Mouse (Mus musculus) CH12.LX (cell line): Measurements from ENCODE around the gene Eme2. TPM values are rescaled to one million over a fixed set of nuclear protein-coding genes. Genes with fewer than 3 reads are reported as not detected.

Experiments used
- DNase-seq: peaks from one replicate; pipeline ENCODE4 v3.0.0-alpha.2; 2013; ENCODE audit errors: extremely low read depth
- H3K27ac ChIP-seq: 2 replicates; pipeline ENCODE4 v1.5.1; 2012; ENCODE audit warnings: low read depth, mild to moderate bottlenecking, control low read depth, moderate library complexity; ENCODE audit not compliant: insufficient read depth
- H3K27me3 ChIP-seq: replicated peaks from 2 replicates; pipeline ENCODE3; 2012; ENCODE audit warnings: inconsistent platforms
- H3K36me3 ChIP-seq, 2 experiments: replicated peaks in 1 of 2; 2 replicates each; pipeline versions ENCODE3 to v1.6.1; 2012; ENCODE audit warnings: inconsistent platforms in 1 of 2, low read length in 1 of 2, mild to moderate bottlenecking in 1 of 2, mixed read lengths in 1 of 2, moderate library complexity in 1 of 2; ENCODE audit not compliant: control insufficient read depth in 1 of 2, insufficient read depth in 1 of 2
- H3K4me1 ChIP-seq, 2 experiments: 2 replicates each; pipeline ENCODE4 v1.6.1; 2012; ENCODE audit warnings: inconsistent platforms in 1 of 2, moderate library complexity in 1 of 2; ENCODE audit not compliant: insufficient read depth in 2 of 2, control insufficient read depth in 1 of 2
- H3K4me2 ChIP-seq: 2 replicates; pipeline ENCODE4 v1.6.1; 2012; ENCODE audit warnings: low read depth, mild to moderate bottlenecking, control low read depth; ENCODE audit not compliant: poor library complexity, insufficient read depth, severe bottlenecking
- H3K4me3 ChIP-seq, 3 experiments: fragments of 150-350 bp in 1 of 3; sonication (generic) in 1 of 3; replicated peaks in 1 of 3; 2 replicates each; pipeline versions ENCODE3 to v1.5.1; 2011 to 2012; ENCODE audit warnings: low read depth in 2 of 3, low read length in 2 of 3, mild to moderate bottlenecking in 2 of 3, moderate library complexity in 2 of 3, control low read depth in 1 of 3, improper control_type of control experiment in 1 of 3, inconsistent platforms in 1 of 3, mixed read lengths in 1 of 3; ENCODE audit not compliant: poor library complexity in 1 of 3
- H3K79me2 ChIP-seq: replicated peaks from 2 replicates; pipeline ENCODE4 v1.6.1; 2012; ENCODE audit warnings: mild to moderate bottlenecking, moderate library complexity; ENCODE audit not compliant: control insufficient read depth, poor library complexity, insufficient read depth, severe bottlenecking; ENCODE audit errors: extremely low read depth
- H3K9ac ChIP-seq: 2 replicates; pipeline ENCODE4 v1.6.1; 2012; ENCODE audit warnings: low read depth, mild to moderate bottlenecking, control low read depth, moderate library complexity; ENCODE audit not compliant: insufficient read depth
- H3K9me3 ChIP-seq: replicated peaks from 2 replicates; pipeline ENCODE3; 2012; ENCODE audit warnings: low read length, inconsistent platforms, mixed read lengths
- BHLHE40 ChIP-seq: IDR thresholded peaks from 2 replicates; pipeline ENCODE4 v1.6.1; 2011; ENCODE audit warnings: mild to moderate bottlenecking, low read depth, low read length, improper control_type of control experiment
- CHD1 ChIP-seq: IDR thresholded peaks from 2 replicates; pipeline ENCODE4 v1.6.1; 2012; ENCODE audit warnings: low read depth, low read length, improper control_type of control experiment, inconsistent platforms
- CHD2 ChIP-seq: IDR thresholded peaks from 2 replicates; pipeline ENCODE4 v1.6.1; 2011; ENCODE audit warnings: low read length, improper control_type of control experiment
- CTCF ChIP-seq, 2 experiments: IDR thresholded peaks in 1 of 2; conservative IDR thresholded peaks in 1 of 2; 2 replicates each; pipeline ENCODE4 v1.5.1; 2011 to 2012; ENCODE audit warnings: low read depth in 2 of 2, low read length in 2 of 2, improper control_type of control experiment in 1 of 2, inconsistent platforms in 1 of 2, mild to moderate bottlenecking in 1 of 2, moderate library complexity in 1 of 2
- E2F4 ChIP-seq: IDR thresholded peaks from 2 replicates; pipeline ENCODE4 v1.6.1; 2011; ENCODE audit warnings: low read depth, low read length, improper control_type of control experiment; ENCODE audit not compliant: insufficient replicate concordance
- ETS1 ChIP-seq: conservative IDR thresholded peaks from 2 replicates; pipeline ENCODE4 v1.6.1; 2012; ENCODE audit warnings: low read depth, mild to moderate bottlenecking, inconsistent platforms, low read length, improper control_type of control experiment, moderate library complexity
- GABPA ChIP-seq: IDR thresholded peaks from 2 replicates; pipeline ENCODE4 v1.6.1; 2012; ENCODE audit warnings: low read depth, low read length, improper control_type of control experiment, inconsistent platforms; ENCODE audit not compliant: insufficient replicate concordance
- HCFC1 ChIP-seq: IDR thresholded peaks from 2 replicates; pipeline ENCODE4 v1.6.1; 2012; ENCODE audit warnings: low read depth, mild to moderate bottlenecking, inconsistent platforms, low read length, improper control_type of control experiment
- JUN ChIP-seq: IDR thresholded peaks from 2 replicates; pipeline ENCODE4 v1.6.1; 2011; ENCODE audit warnings: low read depth, mild to moderate bottlenecking, low read length, improper control_type of control experiment, moderate library complexity; ENCODE audit not compliant: insufficient read depth
- JUND ChIP-seq: conservative IDR thresholded peaks from 2 replicates; pipeline ENCODE4 v1.6.1; 2011; ENCODE audit warnings: low read depth, low read length, improper control_type of control experiment
- MAX ChIP-seq: IDR thresholded peaks from 2 replicates; pipeline ENCODE4 v1.6.1; 2011; ENCODE audit warnings: low read length, improper control_type of control experiment
- MEF2A ChIP-seq: IDR thresholded peaks from 2 replicates; pipeline ENCODE4 v1.6.1; 2014; ENCODE audit warnings: low read depth, mild to moderate bottlenecking, inconsistent platforms, low read length, improper control_type of control experiment, borderline replicate concordance
- MYC ChIP-seq: IDR thresholded peaks from 2 replicates; pipeline ENCODE4 v1.6.1; 2011; ENCODE audit warnings: low read depth, mild to moderate bottlenecking, improper control_type of control experiment, low read length
- NELFE ChIP-seq: IDR thresholded peaks from 2 replicates; pipeline ENCODE4 v1.6.1; 2011; ENCODE audit warnings: low read depth, low read length, improper control_type of control experiment
- PAX5 ChIP-seq: IDR thresholded peaks from 2 replicates; pipeline ENCODE4 v1.6.1; 2012; ENCODE audit warnings: low read length, inconsistent platforms, mixed read lengths
- POLR2AphosphoS2 ChIP-seq: IDR thresholded peaks from 2 replicates; pipeline ENCODE4 v1.6.1; 2011; ENCODE audit warnings: low read depth, low read length, improper control_type of control experiment
- RAD21 ChIP-seq: IDR thresholded peaks from 2 replicates; pipeline ENCODE4 v1.6.1; 2011; ENCODE audit warnings: low read depth, mild to moderate bottlenecking, low read length, improper control_type of control experiment, moderate library complexity
- RCOR1 ChIP-seq: conservative IDR thresholded peaks from 2 replicates; pipeline ENCODE4 v1.6.1; 2012; ENCODE audit warnings: low read depth, mild to moderate bottlenecking, inconsistent platforms, low read length, improper control_type of control experiment
- SIN3A ChIP-seq: IDR thresholded peaks from 2 replicates; pipeline ENCODE4 v1.6.1; 2012; ENCODE audit warnings: low read length, improper control_type of control experiment, inconsistent platforms
- SMC3 ChIP-seq: IDR thresholded peaks from 2 replicates; pipeline ENCODE4 v1.6.1; 2011; ENCODE audit warnings: low read depth, low read length, improper control_type of control experiment
- TBP ChIP-seq: conservative IDR thresholded peaks from 2 replicates; pipeline ENCODE4 v1.6.1; 2011; ENCODE audit warnings: low read depth, low read length, improper control_type of control experiment
- UBTF ChIP-seq: IDR thresholded peaks from 2 replicates; pipeline ENCODE4 v1.6.1; 2012; ENCODE audit warnings: low read depth, mild to moderate bottlenecking, inconsistent platforms, low read length, improper control_type of control experiment, moderate library complexity
- dilution Hi-C: fragments of 300-500 bp; cut with MboI; formaldehyde crosslinking; loops from 2 replicates; pipeline ENCODE4 v1.14.3; 2020; ENCODE audit warnings: low sequenced_read_pairs; ENCODE audit not compliant: extremely low pct_unique_long_range_greater_than_20kb, extremely low pct_ligation_motif_present
- in situ Hi-C: fragments of 300-500 bp; cut with MboI; formaldehyde crosslinking; loops from 3 replicates; pipeline ENCODE4 v1.14.3; 2019; ENCODE audit warnings: low sequenced_read_pairs, low pct_ligation_motif_present, low pct_unique_long_range_greater_than_20kb, mixed read lengths
- polyA plus RNA-seq: library from polyadenylated mRNA; unstranded; fragments of >175 nt; gene quantifications from 2 replicates; pipeline ENCODE4 v1.2.1, GENCODE M21; 2012; ENCODE audit warnings: low read depth; ENCODE audit not compliant: insufficient read length
- total RNA-seq, 2 experiments: library from RNA; depleted of rRNA; stranded (reverse); fragments of 300-350 nt in 1 of 2; fragments of >200 nt in 1 of 2; gene quantifications; 2 replicates each; pipeline ENCODE4 v1.2.3; 2012 to 2014

Gene Eme2
- total and polyA plus RNA-seq, 3 experiments, result 12.7 to 19.7 (median 16.9) TPM

DNA sequence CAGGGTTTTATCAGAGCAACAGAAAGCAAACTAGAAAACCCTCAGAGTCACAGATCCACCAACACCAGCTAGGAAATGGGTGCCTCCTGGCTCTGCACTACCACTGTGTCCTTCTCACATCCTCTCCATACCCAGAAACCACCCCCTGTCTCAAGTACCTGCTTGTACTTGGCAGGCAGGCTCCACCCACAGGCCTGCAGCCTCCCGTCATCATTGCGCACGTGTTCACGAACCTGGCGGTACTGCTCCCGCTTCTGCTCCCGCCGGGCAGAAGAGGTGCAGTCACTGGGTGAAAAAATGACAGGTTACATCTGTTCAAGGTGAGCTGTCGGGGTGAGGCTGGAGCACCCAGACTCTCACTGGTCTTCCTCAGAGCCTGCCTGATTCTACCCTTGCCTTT is 8.9 kb upstream of the Eme2 start:
- no peaks in the 10 kb centered on the region for H3K9me3 ChIP-seq
- no peak overlapping the region for H3K27ac ChIP-seq
- no peak for TF ChIP-seq SMC3
- TF ChIP-seq CHD1, result no peak
- no peak for TF ChIP-seq NELFE
- no peak for TF ChIP-seq CHD2
- TF ChIP-seq SIN3A, result no peak
- no peak for TF ChIP-seq JUN
- no peak for TF ChIP-seq HCFC1
- no peak for TF ChIP-seq MEF2A
- TF ChIP-seq UBTF, result no peak
- TF ChIP-seq CTCF (conservative IDR thresholded peaks at IDR 0.05 in 1 of 2, IDR thresholded peaks at IDR 0.05 in 1 of 2; ENCODE audit: low read depth in 2 of 2, low read length in 2 of 2), result no peak
- no peak for TF ChIP-seq PAX5
- no peak for TF ChIP-seq JUND
- TF ChIP-seq POLR2AphosphoS2, result no peak
- no peak for TF ChIP-seq TBP
- TF ChIP-seq RCOR1, result no peak
- TF ChIP-seq ETS1, result no peak
- no peak for TF ChIP-seq GABPA
- TF ChIP-seq MAX, result no peak
- TF ChIP-seq E2F4, result no peak
- TF ChIP-seq BHLHE40, result no peak
- H3K4me1 ChIP-seq, result 0 out of 4 replicates have a peak, but pooled peaks cover 0 to 2% of the 10 kb centered on the region in 2 experiments
- no peak overlapping the region for H3K9ac ChIP-seq
- in situ Hi-C loops, result no loop called here
- no peaks in the 10 kb centered on the region for H3K79me2 ChIP-seq
- peaks cover 98 to 100% of the 10 kb centered on the region in 2 experiments for H3K36me3 ChIP-seq
- no peak overlapping the region for H3K4me2 ChIP-seq
- H3K27me3 ChIP-seq, result no peaks in the 10 kb centered on the region
- no peak for DNase-seq
- dilution Hi-C loops, result no loop called here
- H3K4me3 ChIP-seq, result no peak overlapping the region

- Histone ChIP-seq H3K27ac (no peak overlapping the region), H3K9ac (no peak overlapping the region), H3K9me3 (no peaks in the 10 kb centered on the region), H3K79me2 (no peaks in the 10 kb centered on the region), H3K4me3 (no peak overlapping the region), H3K4me1 (peaks cover 4 to 8% of the 10 kb centered on the region in 2 experiments; a peak in 2 of 4 replicates), H3K36me3 (peaks cover 98 to 100% of the 10 kb centered on the region in 2 experiments), H3K4me2 (no peak overlapping the region), H3K27me3 (no peaks in the 10 kb centered on the region)
- DNase-seq, result no peak
- TF ChIP-seq SMC3 (peak; percentile 13; the same call in 1 of the 2 replicates), RAD21 (peak; percentile 19), CTCF (conservative IDR thresholded peaks at IDR 0.05 in 1 of 2, IDR thresholded peaks at IDR 0.05 in 1 of 2; ENCODE audit: low read depth in 2 of 2, low read length in 2 of 2) (peak in 1 of 2 experiments; percentile 54; a peak in 2 of 4 replicates), MYC (no peak)
- in situ Hi-C loops (no loop called here), dilution Hi-C loops (no loop called here)
These were observed 8.0 kb upstream of the Eme2 start for GRCm38 (mm10) chr17:24902671-24903474.
